Mouse (Mus musculus) MEL (cell line): ENCODE data around the gene Ssh2.

Source experiments
- CTCF ChIP-seq, 3 experiments: IDR thresholded peaks in 2 of 3; conservative IDR thresholded peaks in 1 of 3; 2 replicates each; pipeline ENCODE4 v1.5.1; 2011 to 2012; ENCODE audit warnings: low read length in 3 of 3, low read depth in 2 of 3, mild to moderate bottlenecking in 2 of 3, improper control_type of control experiment in 1 of 3, inconsistent platforms in 1 of 3, mixed read lengths in 1 of 3, moderate library complexity in 1 of 3; ENCODE audit not compliant: control insufficient read depth in 1 of 3, insufficient read depth in 1 of 3, poor library complexity in 1 of 3, severe bottlenecking in 1 of 3
- ELF1 ChIP-seq: IDR thresholded peaks from 2 replicates; pipeline ENCODE4 v1.6.1; 2014; ENCODE audit warnings: low read depth, mild to moderate bottlenecking, inconsistent platforms, low read length, improper control_type of control experiment, moderate library complexity
- NRF1 ChIP-seq: IDR thresholded peaks from 2 replicates; pipeline ENCODE4 v1.6.1; 2014; ENCODE audit warnings: low read depth, mild to moderate bottlenecking, inconsistent platforms, low read length, improper control_type of control experiment, moderate library complexity; ENCODE audit not compliant: poor library complexity, insufficient read depth, severe bottlenecking
- POLR2A ChIP-seq, 2 experiments: IDR thresholded peaks; 2 replicates each; pipeline ENCODE4 v1.6.1; 2011 to 2012; ENCODE audit warnings: low read length in 2 of 2, mild to moderate bottlenecking in 2 of 2, control low read depth in 1 of 2, improper control_type of control experiment in 1 of 2, low read depth in 1 of 2, moderate library complexity in 1 of 2; ENCODE audit not compliant: control insufficient read depth in 1 of 2, insufficient read depth in 1 of 2, poor library complexity in 1 of 2
- UBTF ChIP-seq: IDR thresholded peaks from 2 replicates; pipeline ENCODE4 v1.6.1; 2012; ENCODE audit warnings: low read depth, mild to moderate bottlenecking, inconsistent platforms, low read length, improper control_type of control experiment, moderate library complexity, borderline replicate concordance; ENCODE audit not compliant: insufficient read depth

DNA sequence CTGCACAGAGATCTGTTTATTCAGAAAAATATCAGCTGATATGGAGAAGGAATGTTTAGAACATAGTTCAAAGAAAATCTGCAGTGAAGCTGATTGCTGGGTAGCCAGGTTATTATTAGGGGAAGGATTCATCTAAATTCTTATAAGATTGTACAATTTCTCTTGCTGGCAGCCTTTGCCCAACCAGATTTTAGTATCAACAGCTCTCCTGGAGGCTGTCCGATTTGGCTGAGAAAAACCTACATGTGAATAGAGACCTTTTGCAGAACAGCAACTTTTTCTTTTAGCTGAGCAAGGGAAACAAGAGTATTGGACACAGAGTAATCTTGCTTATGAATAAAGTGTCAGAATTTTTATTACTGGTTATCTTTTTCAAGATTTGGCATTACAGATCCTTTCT lies 212.4 kb downstream of the Ssh2 start:
- no peak for TF ChIP-seq POLR2A (IDR thresholded peaks at IDR 0.05; ENCODE audit: control insufficient read depth in 1 of 2, insufficient read depth in 1 of 2, low read depth in 1 of 2, low read length in 2 of 2, poor library complexity in 1 of 2)
- TF ChIP-seq CTCF (IDR thresholded peaks at IDR 0.05 in 2 of 3, conservative IDR thresholded peaks at IDR 0.05 in 1 of 3; ENCODE audit: control insufficient read depth in 1 of 3, insufficient read depth in 1 of 3, low read depth in 2 of 3, low read length in 3 of 3, poor library complexity in 1 of 3, severe bottlenecking in 1 of 3): no peak
- no peak for TF ChIP-seq UBTF
- TF ChIP-seq ELF1: no peak
- TF ChIP-seq NRF1: no peak
